Mouse (Mus musculus): ENCODE results near the gene Ubp1.

Gene Ubp1

DNA sequence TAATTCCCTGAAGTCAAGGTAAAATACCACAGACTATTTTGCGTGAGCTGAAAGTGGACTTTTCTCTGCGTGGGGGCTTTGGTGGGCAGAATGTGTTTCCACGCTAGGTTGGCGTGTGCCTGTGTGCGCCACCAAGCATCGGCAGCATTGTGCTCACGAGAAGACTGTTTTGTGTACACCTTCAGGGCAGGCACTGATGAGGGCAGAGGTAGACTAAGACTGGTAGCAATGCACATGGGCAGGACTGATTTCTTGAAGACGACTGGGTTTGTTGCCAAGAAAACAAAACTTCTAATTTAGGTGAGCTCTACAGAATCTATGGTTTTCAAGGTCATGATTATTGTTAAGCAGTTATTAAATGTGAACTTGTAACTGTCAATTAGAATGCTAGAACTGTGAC, 38.7 kb downstream of the Ubp1 start:
- DNase-seq (ENCODE audit: low read depth, low spot score), result no peak

- DNase-seq (ENCODE audit: low read depth, low spot score), result peak; percentile 46
Observed at GRCm38 (mm10) chr9:113970041-113970440, 39.3 kb downstream of the Ubp1 start.

DNA sequence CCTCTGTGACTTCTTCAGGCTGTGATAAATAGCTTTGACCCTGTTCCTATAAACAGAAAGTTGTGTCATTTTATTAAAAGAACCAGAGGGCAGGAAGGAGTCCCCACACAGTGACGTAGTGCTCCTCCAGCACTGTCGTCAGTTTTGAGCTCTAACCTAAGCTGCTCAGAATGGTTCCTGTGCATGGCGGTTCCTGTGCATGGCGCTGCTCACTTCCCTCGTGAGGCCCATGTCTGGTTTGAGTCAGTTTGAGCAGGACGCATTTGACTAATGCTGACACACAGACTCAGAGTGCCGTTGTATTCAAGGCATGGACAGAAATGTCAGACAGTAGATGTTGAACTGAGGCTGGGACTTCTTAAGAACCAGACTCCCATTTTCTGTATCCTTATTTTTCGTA, 40.9 kb downstream of the Ubp1 start:
- no peak for DNase-seq (ENCODE audit: low read depth, low spot score)

- no peak for DNase-seq (ENCODE audit: low read depth, low spot score)
Observed at GRCm38 (mm10) chr9:113973857-113974256, 43.1 kb downstream of the Ubp1 start.

- DNase-seq (ENCODE audit: low read depth, low spot score), result no peak
Observed at GRCm38 (mm10) chr9:113974945-113975344, 44.2 kb downstream of the Ubp1 start.

GRCm38 (mm10) chr9:113975442-113975841, 44.7 kb downstream of the Ubp1 start:
- no peak for DNase-seq (ENCODE audit: low read depth, low spot score)

DNA sequence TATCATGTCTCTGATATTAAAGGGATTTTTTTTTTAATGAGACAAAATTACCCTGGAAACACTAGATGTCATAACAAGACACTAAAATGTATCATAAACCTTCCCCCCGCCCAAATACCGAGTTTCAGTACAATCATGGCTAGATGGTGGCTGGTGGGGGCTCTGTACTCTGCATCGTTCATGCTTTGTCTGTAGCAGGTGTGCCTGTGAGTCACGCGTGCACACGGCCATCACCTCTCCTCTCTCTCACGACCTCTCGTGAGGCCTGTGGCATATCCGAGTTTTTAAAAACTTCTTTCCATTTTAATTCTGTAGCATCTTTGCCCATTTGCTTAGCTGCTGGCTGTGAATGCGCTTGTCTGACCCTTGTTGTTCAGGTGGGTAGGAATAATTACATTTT, 45.5 kb downstream of the Ubp1 start:
- no peak for DNase-seq (ENCODE audit: low read depth, low spot score)

DNA sequence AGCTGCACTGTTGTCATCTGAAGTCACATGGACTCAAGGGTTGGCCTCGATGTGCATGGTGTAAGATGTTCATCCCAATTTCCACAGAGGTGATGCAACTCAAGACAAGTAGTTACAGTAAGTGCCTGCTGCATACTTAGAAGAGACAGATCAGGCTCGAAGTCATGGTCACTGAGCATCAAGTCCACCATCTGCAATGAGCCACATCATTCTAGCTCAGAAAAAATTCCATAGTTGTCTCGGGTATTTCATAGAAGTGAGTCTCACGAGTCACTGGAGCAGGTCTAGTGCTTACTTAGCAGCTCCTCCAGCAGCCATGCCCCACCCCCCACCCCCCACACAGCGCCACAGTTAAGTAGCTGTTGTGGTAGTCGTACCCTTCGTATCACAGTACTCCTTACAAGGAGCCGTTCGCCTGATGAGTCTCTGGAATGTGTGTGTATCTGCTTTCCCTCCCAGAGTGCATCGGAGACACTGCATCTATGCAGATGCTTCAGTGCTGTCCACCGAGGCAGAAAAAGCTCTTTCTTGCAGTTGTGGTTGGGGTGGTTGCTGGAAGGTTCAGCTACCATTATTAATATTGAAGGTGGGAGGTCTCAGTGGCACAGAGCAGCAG, 46.6 kb downstream of the Ubp1 start:
- no peak for DNase-seq (ENCODE audit: low read depth, low spot score)

DNA sequence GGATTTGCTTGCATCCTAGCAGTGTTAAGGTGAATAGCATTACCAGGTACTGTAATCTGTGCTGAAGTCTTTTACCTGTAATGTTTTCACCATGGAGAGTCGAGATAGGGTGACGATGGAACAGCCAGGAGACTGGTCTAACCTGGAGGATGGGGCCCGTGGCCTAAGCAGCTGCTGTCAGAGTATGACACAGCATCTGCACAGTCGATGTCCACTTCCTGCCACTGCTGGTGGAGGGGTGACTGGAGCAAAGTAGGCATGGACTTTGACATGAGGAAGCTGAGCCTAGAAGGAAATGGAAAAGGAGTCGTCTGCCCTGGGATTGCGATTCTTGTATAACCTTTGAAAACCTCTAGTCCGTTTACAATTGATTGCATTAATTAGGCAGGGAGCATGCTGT, 47.9 kb downstream of the Ubp1 start:
- DNase-seq (ENCODE audit: low read depth, low spot score), result no peak

DNA sequence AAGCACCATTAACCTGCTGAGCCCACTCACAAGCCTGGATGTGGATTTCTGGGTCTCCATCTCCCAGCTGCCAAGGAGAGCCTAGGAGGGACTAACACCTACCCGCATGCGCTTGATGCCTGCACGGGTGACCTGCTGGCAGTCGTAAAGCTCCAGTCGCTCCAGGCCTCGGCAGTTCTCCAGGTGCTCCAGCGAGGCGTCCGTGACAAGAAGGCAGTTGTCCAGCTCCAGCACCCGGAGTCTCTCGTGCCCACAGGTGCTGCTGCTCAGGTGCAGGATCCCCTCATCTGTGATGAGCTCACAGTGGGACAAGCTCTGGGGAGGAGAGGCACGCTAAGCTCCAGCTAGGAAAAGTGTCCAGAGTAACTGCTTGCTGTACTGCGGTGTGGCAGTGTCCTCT, 48.6 kb downstream of the Ubp1 start:
- no peak for DNase-seq (ENCODE audit: low read depth, low spot score)

DNA sequence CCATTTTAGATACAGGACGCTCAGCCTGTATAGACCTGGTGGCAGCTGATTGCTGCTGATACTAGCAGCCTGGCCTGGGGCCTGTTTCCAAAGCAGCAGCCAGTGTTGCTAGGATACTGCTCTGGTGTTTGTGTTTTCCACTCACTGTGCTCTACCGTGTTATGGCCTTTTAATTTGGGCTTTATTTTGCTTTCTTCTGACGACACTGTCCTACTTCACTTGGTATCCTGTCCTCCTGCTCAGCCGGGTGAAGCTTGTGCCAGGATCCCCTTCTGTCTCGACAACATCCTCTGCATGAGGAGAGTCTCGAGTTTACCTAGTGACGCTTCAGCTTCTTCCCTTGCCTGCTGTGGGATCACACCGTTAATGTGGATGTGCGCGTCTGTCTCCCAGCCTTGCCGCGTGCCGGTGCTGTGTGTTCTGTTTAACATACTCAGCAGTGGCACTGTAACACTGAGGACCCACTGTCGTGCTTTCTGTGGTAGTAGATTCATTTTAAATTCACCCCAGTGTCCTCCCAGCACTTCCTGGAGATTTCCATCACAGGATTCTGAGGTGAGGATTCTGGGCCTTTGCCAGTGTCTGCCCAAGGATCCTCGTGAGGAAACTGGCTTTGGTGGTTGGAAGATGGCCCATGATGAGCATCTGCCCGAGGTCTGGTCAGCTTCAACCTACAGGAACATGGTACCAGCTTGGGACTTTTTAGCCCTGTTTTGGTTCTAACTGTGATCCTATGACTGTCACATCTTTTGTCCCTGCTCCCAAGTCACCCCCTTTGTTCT, 50.6 kb downstream of the Ubp1 start:
- no peak for DNase-seq (ENCODE audit: low read depth, low spot score)

- no peak for DNase-seq (ENCODE audit: low read depth, low spot score)
Observed at GRCm38 (mm10) chr9:113982451-113982850, 51.7 kb downstream of the Ubp1 start.

DNA sequence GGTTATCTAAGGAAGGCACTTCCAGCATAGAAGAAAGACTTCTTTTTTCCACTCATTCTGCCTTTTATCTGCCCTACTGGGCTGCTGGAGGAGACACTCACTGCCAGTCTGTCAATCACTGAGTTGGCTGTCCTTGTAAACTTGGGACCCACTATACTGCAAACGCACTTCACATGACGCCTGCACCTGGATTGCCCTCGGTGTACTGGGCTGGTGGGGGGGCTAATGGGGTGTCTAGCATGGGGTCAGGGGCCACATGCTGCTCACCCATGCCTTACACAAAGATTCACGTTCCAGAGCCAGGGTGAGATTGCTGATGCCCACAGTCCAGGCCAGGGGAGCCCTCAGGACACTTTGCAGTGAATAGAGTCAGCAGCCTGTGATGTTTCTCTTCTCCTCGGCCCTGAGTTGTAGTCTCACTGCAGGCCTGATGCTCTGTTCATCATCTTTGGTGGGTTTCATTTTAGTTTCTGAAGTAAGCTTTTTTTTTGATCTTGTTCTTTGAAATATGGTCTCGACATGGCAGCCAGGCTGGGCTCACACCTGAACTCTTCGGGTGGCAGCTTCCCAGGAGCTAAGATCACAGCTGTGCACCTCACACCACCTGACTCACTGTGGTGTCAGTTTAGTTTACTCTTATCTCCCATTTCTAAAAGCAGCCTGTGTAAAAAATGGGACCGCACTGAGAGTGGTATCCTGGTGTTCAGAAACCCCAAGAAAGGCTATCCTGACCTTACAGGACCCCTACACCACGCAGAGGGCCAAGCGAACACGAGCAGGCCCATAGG, 52.3 kb downstream of the Ubp1 start:
- DNase-seq (ENCODE audit: low read depth, low spot score), result no peak

DNA sequence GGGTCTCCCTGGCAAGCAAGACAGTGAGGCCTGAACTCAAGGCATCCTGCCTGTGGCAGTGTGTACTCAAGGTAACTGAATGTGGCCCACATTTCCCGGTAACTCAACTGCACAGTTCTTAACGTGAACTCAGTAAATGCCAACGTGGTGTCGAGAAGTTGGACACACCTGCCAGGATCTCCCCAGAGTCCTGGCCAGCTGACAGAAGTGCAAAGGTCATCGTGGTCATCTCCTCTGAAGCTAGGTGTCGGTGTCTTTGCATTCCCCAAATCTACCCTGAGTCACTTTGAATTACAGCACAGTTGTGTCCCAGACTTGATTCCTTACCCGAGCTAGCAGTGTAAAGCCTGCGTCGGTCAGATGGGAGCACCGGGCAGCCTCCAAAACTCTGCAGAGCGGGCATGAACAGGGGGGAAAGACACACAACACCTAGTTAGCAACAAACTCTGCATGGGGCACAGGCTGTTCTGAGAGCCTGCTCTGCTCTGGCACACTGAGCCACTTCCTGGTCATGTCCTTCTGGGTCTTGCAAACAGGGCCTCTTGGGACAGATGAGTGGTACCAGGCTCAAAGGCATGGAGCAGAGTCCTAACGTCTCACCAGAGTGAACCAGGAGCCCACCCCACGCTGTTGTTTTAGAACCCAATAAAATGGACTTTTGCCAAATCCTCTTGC, 54.3 kb downstream of the Ubp1 start:
- no peak for DNase-seq (ENCODE audit: low read depth, low spot score)

DNA sequence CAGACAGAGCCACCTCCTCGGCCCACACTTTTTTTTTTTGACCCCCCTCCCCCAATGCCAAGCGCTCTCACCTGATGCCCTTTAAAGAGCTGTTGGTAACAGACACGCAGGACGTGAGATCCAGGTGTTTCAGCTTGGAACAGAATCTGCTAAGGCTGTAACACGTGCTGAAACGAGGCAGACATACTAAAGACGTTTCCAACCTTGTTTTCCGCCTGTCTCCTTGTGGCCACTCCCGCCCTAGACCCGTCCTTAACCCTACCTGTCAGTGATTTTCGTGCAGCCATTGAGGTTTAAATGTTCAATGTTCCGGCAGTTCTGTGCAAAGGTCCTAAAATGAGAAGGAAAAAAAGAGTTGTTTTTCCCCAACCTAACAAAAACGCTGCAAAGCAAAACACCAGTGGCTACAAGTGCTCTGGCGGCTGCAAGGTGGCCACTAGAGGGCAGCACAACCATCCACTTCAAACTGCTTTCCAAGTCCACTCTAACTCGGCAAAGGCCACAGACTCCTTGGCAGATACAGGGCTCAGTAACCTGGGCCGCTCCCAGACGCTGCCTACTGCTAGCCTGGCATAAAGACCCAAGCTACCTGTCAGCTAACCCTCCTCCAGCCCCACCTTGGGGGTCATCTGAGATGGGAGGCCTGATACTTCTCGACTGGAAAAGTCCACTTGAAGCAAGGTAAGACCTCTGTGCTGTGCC, 60.0 kb downstream of the Ubp1 start:
- peak; percentile 85 for DNase-seq (ENCODE audit: low read depth, low spot score)

GRCm38 (mm10) chr9:113992810-113993209, 62.1 kb downstream of the Ubp1 start:
- no peak for DNase-seq (ENCODE audit: low read depth, low spot score)

DNA sequence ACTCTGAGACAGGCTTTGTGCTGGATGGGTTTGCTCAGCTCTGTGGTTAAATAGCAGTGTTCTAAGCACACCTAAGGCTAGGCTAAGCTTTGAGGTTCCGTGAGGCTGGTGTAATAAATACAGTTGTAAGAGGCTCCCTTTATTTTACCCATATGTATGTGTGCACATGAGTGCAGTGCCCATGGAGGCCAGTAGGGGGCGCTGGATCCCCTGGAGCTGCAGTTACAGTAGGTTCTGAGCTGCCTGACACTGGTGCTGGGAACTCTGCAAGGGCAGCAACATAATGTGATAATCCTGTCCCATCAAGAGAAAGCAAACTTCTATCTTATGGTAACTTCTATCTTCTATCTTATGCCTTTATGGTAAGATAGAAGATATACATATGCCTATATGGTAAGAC, 67.6 kb downstream of the Ubp1 start:
- peak; percentile 39 for DNase-seq (ENCODE audit: low read depth, low spot score)

DNA sequence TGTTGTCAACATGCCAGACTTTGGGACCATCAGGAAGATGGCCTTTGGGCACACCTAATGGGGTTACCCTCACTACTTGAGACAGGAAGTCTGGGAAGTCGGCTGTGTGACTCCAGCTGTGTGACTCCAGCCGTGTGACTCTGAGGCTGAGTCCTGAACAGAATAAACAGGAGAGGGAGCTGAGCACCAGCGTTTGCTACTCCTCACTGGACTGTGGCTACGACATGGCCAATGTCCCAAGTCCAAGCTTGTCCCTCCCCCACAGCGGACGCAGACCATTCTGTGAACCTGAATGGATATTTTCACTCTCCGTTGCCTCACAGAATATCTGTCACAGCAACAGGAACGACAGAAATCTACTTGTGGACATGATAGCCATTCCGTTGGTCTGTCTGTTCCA, 76.1 kb downstream of the Ubp1 start:
- no peak for DNase-seq (ENCODE audit: low read depth, low spot score)

- DNase-seq (ENCODE audit: low read depth, low spot score), result no peak
Observed at GRCm38 (mm10) chr9:114007850-114008350, 77.2 kb downstream of the Ubp1 start.

GRCm38 (mm10) chr9:114009526-114009925, 78.8 kb downstream of the Ubp1 start:
- DNase-seq (ENCODE audit: low read depth, low spot score), result peak; percentile 74

GRCm38 (mm10) chr9:114011203-114011602, 80.5 kb downstream of the Ubp1 start:
- DNase-seq (ENCODE audit: low read depth, low spot score), result peak; percentile 87

All from R1 (cell line).